ENCODE assay signal across 8 mouse cellular contexts in the genomic region with DNA sequence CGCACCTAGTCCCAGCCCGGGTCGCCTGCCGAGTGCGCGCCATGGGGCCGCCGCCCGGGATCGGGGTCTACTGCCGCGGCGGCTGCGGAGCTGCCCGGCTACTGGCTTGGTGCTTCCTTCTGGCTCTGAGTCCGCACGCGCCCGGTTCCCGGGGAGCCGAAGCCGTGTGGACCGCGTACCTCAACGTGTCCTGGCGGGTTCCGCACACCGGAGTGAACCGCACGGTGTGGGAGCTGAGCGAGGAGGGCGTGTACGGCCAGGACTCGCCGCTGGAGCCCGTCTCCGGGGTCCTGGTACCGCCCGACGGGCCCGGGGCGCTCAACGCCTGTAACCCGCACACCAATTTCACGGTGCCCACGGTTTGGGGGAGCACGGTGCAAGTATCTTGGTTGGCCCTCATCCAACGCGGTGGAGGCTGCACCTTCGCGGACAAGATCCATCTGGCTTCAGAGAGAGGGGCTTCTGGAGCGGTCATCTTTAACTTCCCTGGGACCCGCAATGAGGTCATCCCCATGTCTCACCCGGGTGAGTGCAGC. TPM values are rescaled to one million over a fixed set of nuclear protein-coding genes. Genes with fewer than 3 reads are reported as not detected.
A peak's percentile ranks its signal among the peaks of the same experiment; 100 is the strongest.
DNase-seq lines count a peak whose midpoint lies in the region; ATAC-seq and TF ChIP-seq lines count a peak whose summit lies in the region.

No protein-coding gene starts in this region.

- no peaks in the 10 kb centered on the region for H3K36me3 ChIP-seq in E14TG2a.4 (ENCODE audit: insufficient read depth, low read length)
- H3K36me3 ChIP-seq in hindbrain, embryonic 10.5 days, result no peaks in the 10 kb centered on the region
- no peaks in the 10 kb centered on the region for H3K36me3 ChIP-seq in liver, embryonic 16.5 days (ENCODE audit: control insufficient read depth, insufficient read depth)

- peak overlapping the region; percentile 68 for H3K9ac ChIP-seq in liver, embryonic 16.5 days (ENCODE audit: low read depth, low read length)

- intact Hi-C loops in heart, postnatal 10 days (cut with DNase I), result no loop called here
- intact Hi-C loops in left cerebral cortex, postnatal 36 days (cut with DNase I), result no loop called here

- peak; percentile 74 for DNase-seq in heart, adult 11 months
- DNase-seq in heart, postnatal 10 days, result no peak
- peak; percentile 24 for DNase-seq in embryo, embryonic 11 days
- no peak for DNase-seq in hindbrain, embryonic 10.5 days (ENCODE audit: low spot score)
- DNase-seq in retina, postnatal 1 day, result peak; percentile 24
- DNase-seq in left cerebral cortex, postnatal 36 days (ENCODE audit: low spot score in 2 of 2), result no peak

- WGBS in hindbrain, embryonic 10.5 days, result 17% methylated on average over 54 of the region's 54 CpGs
- 14% methylated on average over 54 of the region's 54 CpGs for WGBS in liver, embryonic 16.5 days (ENCODE audit: insufficient replicate concordance)

- peak overlapping the region; percentile 83 for H3K4me2 ChIP-seq in liver, embryonic 16.5 days (ENCODE audit: low read depth, low read length)

- ATAC-seq in liver, embryonic 16.5 days (ENCODE audit: low read depth), result peak; percentile 54

- H3K4me3 ChIP-seq in E14TG2a.4 (replicated peaks; ENCODE audit: low read length), result peak overlapping the region; percentile 83
- H3K4me3 ChIP-seq in hindbrain, embryonic 10.5 days, result peak overlapping the region; percentile 62
- peak overlapping the region; percentile 70 for H3K4me3 ChIP-seq in liver, embryonic 16.5 days (ENCODE audit: low read depth, low read length)

- peaks cover 16% of the 10 kb centered on the region for H3K27me3 ChIP-seq in E14TG2a.4 (ENCODE audit: insufficient read depth, low read length)
- H3K27me3 ChIP-seq in hindbrain, embryonic 10.5 days (ENCODE audit: insufficient read depth, poor library complexity, severe bottlenecking), result peaks cover 43% of the 10 kb centered on the region
- H3K27me3 ChIP-seq in liver, embryonic 16.5 days (ENCODE audit: control insufficient read depth, insufficient read depth, low read depth, low read length), result no peaks in the 10 kb centered on the region; the same call in 1 of the 2 replicates

- TF ChIP-seq CTCF in E14TG2a.4 (conservative IDR thresholded peaks at IDR 0.05; ENCODE audit: low read length), result no peak

- H3K4me1 ChIP-seq in E14TG2a.4 (replicated peaks; ENCODE audit: low read depth, low read length), result no peaks in the 10 kb centered on the region; the same call in 1 of the 2 replicates
- no peaks in the 10 kb centered on the region for H3K4me1 ChIP-seq in hindbrain, embryonic 10.5 days (replicated peaks)
- no peaks in the 10 kb centered on the region for H3K4me1 ChIP-seq in liver, embryonic 16.5 days (ENCODE audit: control insufficient read depth, low read depth, low read length)

- H3K27ac ChIP-seq in hindbrain, embryonic 10.5 days, result peak overlapping the region; percentile 69
- peak overlapping the region; percentile 53 for H3K27ac ChIP-seq in liver, embryonic 16.5 days (ENCODE audit: low read length)

- no peaks in the 10 kb centered on the region for H3K9me3 ChIP-seq in E14TG2a.4 (ENCODE audit: low read length)
- no peaks in the 10 kb centered on the region for H3K9me3 ChIP-seq in hindbrain, embryonic 10.5 days
- H3K9me3 ChIP-seq in liver, embryonic 16.5 days (replicated peaks; ENCODE audit: control insufficient read depth, low read length), result no peaks in the 10 kb centered on the region

RNA-seq across cellular contexts. Expression of a gene that starts 47.7 kb away (rescaled TPM):
- 10 to 100 TPM; 58.1 to 65.6 TPM for total RNA-seq in heart, postnatal 10 days (2021)
- 0.93 and 1.2 TPM in 2 replicates for polyA plus RNA-seq in hindbrain, embryonic 10.5 days (2016; fragmentation: Nextera tagmentation; extraction: Ambion mirVana)
- polyA plus RNA-seq in liver, embryonic 16.5 days (2015; fragmentation: Nextera tagmentation; extraction: Ambion mirVana), result 70.1 and 74.7 TPM in 2 replicates
- 10 to 100 TPM; 12.1 to 14.3 TPM for total RNA-seq in left cerebral cortex, postnatal 36 days (2021)

Comparison
In these comparisons a context has a peak if more than half of its experiments do, and no peak if none do; other contexts are left out.
1. DNase-seq: peak in heart, adult 11 months (single experiment), embryo, embryonic 11 days (single experiment) and retina, postnatal 1 day (single experiment); none in heart, postnatal 10 days (0 of 2), hindbrain, embryonic 10.5 days (single experiment) and left cerebral cortex, postnatal 36 days (0 of 2).
2. Peak in every context shown above with its lines, with median percentiles within 50 percentile points of each other: H3K4me3 ChIP-seq.